Mouse (Mus musculus) heart, adult 8-10 months (tissue): ENCODE data around the gene Gm8882. TPM values are rescaled to one million over a fixed set of nuclear protein-coding genes. Genes with fewer than 3 reads are reported as not detected.
"Not testable (repeated sequence)": the region's sequence is repeated elsewhere in the genome, so short reads cannot be mapped to it uniquely, and the experiment has no call there.

Experiments
- DNase-seq: peaks from one replicate; pipeline ENCODE4 v3.0.0; 2022; ENCODE audit warnings: low spot score
- total RNA-seq, 4 experiments: library from RNA; stranded (reverse); gene quantifications; 2 replicates each; pipeline ENCODE4 v1.2.4; 2022

The Gm8882 gene
- total RNA-seq: not detected

GRCm38 (mm10) chr6:132364034-132364433, at the start of gene Gm8882:
Gm8882 (minus strand) TSS chr6:132364134.
- not testable (repeated sequence) for DNase-seq

- not testable (repeated sequence) for DNase-seq
These were observed 49.3 kb downstream of the Gm8882 start, which contains the start of gene Prpmp5 for GRCm38 (mm10) chr6:132314657-132315056. Prpmp5 (minus strand) TSS chr6:132314757.

Other genes with a start within 250 kb of the Gm8882 start
- gene Prb1, start 153.6 kb downstream of the Gm8882 start, total RNA-seq: not detected
- not detected for gene Prpmp5, start 49.4 kb downstream of the Gm8882 start, total RNA-seq
- gene Prh1, start 205.7 kb upstream of the Gm8882 start, total RNA-seq: not detected
- gene Prp2, start 231.8 kb upstream of the Gm8882 start, total RNA-seq: not detected